Mouse (Mus musculus) C2C12 (cell line): ENCODE data around the gene Cib4.

Source experiments
- CTCF ChIP-seq: IDR thresholded peaks from one replicate; pipeline ENCODE4 v1.5.1; 2011; ENCODE audit not compliant: control insufficient read depth, insufficient read depth, insufficient read length
- MAX ChIP-seq: IDR thresholded peaks from one replicate; pipeline ENCODE4 v1.6.1; 2011; ENCODE audit warnings: mild to moderate bottlenecking, control low read depth
- MYOD1 ChIP-seq: IDR thresholded peaks from one replicate; pipeline ENCODE4 v1.6.1; 2011; ENCODE audit warnings: low read depth; ENCODE audit not compliant: control insufficient read depth, insufficient read length
- MYOG ChIP-seq: IDR thresholded peaks from one replicate; pipeline ENCODE4 v1.6.1; 2011; ENCODE audit not compliant: control insufficient read depth, insufficient read length; ENCODE audit errors: extremely low read depth

GRCm38 (mm10) chr5:30588301-30588968 is 42.8 kb upstream of the Cib4 start:
- TF ChIP-seq CTCF (no peak), MYOD1 (no peak), MAX (no peak), MYOG (no peak)
